Mouse (Mus musculus) adrenal gland, adult 2 months (tissue): ENCODE measurements around the gene Pdzrn3. TPM values are rescaled to one million over a fixed set of nuclear protein-coding genes. Genes with fewer than 3 reads are reported as not detected.

ENCODE experiments used
- DNase-seq: peaks from one replicate; pipeline ENCODE4 v3.0.0; 2021
- polyA plus RNA-seq: library from polyadenylated mRNA; depleted of rRNA; stranded (reverse); fragments of >200 nt; gene quantifications from 2 replicates; pipeline ENCODE4 v1.2.3, GENCODE M21; 2012
- total RNA-seq, 2 experiments: library from RNA; stranded (reverse); gene quantifications; 2 replicates each; pipeline ENCODE4 v1.2.3; 2021

Gene Pdzrn3
- total and polyA plus RNA-seq, 3 experiments = 20.4 to 31.9 (median 23.3) TPM

DNA sequence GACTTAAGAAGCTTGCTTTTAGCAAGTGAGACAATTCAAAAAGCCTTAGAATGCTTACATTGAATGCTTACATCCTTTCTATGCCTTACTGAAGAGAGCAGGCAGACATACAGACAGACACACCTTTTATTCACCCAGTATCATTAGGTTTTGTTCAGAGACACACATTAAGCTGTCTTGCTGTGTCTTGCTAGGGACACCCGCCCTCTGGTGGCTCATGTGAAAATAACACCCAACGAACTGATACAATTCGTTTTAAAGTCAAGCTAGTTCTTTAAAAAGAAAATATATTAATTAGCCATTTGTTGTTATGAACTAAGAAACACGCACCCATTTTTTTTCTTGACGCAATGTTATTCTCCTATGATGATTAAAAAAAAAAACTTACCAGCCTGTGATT, 180.1 kb downstream of the Pdzrn3 start:
- peak; percentile 64 for DNase-seq

DNA sequence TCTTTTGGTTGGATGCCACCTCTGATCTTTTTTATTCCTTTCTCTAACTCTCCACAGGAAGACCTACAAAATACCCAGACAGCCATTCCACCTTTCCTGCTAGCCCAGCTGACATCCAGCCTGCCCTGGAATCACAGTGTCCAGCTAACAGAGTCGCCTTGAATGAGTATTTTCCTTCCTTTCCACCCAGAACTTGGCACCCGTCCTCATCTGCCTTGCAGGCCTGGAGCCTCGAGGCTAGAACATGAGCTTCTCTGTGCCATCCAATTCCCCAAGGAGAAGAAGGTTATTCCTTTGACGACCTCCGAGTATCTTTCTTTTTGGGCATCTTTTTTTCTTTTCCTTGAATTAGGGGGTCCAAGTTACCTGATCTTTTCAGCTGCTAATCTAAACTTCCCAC, 181.8 kb downstream of the Pdzrn3 start:
- DNase-seq = no peak

DNA sequence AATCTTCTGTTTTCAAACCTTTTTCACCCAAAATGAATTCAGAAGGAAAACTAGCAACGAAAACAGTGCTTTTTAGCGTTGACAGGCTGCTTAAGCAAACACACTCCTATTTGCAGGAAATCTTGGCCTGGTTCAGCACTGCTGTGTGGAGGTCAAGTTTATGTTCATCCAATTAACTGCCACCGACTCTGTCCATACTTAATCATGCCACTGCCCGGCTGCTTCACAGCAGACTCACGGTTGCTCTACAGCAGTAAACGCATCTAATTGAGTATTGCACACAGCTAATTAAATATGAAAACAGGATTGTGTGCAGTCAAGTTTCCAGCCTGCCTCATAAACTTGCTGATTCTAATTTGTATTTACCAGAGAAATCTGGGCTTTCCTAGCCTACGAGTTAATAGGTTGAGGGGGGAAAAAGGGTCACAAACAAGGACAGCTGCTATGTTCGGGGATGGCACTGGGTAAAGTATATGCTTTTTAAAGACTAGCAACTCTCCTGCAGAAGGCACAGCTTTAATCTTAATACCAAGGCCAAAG, 183.2 kb downstream of the Pdzrn3 start:
- no peak for DNase-seq

DNA sequence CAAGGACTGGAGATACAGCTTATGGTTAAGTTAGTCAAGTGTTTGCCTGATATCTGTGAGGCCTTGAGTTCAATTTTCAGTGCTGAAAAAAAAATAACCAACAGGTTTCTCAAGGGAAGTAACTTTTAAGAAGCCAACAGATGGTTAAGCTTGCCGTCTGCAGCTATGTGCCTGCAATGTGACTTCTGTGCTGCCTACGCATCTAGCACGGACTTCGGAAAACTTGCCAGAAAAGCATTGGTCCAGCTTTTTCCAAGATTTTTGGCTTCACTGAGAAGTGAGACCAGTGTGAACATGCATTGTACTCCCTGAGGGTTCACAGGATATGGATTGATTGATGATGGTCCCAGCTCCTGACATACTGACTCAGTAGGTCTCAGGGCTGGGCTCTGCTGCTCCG, 186.1 kb downstream of the Pdzrn3 start:
- no peak for DNase-seq

DNA sequence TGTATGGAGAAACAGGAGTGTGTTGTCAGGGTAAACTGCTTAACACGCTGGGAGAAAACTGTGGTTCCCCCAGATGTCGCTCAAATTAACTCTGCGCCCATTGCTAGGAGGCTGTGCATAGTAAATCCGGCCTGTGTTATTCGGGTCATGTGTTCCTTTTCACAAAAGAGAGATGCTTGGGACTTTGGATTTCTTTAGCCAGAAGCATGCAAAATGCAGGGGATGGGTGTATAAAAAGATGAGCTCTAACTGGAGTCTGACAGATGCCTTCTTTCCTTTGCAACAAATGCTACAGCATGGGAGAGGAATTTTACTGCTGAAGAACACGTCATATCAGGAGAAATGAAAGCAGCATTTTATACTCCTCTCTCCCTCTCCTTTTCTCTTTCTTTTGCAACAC, 190.4 kb downstream of the Pdzrn3 start:
- DNase-seq = no peak

DNA sequence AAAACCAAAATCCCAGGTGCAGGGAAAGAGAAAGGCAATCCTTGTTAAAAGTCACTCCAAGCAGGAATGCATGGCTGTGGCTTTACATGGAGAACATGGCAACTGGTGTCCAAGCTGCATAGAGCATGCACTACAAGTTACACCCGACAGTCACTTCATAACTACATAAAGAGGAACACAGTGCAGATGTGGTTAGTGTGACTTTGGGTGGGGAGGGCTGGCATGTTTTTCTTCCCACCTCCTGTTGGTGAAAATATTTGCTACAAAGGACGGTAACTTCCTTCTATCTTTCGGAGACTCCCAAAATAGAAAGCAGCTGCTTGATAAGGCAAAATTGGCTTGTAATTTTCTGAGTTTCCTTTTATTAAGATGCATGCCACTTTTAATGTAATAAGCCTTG, 190.8 kb downstream of the Pdzrn3 start:
- no peak for DNase-seq

DNA sequence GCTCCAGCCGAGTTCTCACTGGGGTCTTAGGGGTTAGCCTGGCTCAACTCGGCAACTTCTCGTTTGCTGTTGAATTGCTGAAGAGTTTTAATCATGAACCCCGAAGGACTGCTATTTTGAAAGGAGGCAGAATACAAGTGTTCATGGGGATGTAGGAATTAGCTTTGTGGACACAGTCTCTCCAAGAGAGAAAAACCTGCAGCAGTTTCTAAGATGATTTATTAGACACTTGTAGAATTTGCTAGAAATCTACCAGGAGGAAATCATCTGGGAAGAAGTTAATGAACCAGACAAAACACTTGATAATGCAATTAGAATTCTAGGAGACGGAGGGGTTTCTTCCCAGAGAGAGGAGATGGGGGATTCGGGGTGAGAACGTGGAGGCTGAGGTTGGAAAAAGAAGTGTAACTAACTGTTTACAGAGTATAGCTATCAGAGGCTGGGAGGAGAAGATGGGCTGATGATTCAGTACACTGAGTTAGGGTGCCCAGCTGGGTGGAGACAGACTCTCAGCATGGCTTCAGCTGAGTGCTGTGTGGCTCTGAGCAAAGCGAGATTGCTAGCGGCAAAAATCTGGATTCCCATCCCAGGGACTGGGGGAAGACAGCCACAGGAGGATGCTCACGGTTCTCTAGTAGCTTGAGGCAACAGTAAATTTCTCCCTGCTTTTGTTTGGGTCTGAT, 193.5 kb downstream of the Pdzrn3 start:
- no peak for DNase-seq

DNA sequence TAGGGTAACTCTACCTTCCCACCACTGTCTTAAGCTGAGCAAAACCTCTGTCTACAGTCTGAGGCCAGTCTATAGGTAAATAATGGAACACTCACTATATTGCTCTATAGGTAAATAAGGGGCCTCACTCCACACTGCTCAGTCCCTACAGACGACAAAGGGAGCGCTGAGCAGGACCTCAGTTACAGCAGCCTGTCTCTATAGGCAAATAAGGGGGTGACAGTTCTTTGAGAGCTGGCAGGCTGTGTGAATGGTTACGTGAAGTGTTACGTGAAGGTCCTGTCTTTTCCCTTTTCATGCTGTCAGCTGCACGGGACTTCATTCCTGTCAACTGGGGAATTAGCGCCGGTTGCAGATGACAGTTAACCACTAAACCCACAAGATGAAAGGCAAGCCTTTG, 207.0 kb downstream of the Pdzrn3 start:
- no peak for DNase-seq

DNA sequence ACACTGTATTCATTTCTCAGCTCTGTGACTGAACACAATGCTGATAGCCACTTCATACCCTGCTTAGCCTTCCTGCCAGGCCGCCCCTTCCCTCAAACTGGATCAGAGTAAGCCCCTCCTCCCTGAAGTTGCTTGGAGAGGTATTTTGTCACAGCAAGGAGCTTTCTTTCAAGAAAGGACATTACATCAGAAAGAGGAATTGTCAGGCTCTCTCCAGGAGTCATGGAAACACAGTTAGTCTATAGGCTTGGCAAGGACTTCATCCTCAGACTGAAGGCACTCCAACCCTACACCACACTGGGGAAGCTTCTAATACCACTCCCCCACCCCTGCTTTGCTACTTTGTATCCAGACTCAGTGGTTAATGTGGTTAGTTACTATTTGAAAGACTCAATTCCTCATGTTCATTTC, 224.2 kb downstream of the Pdzrn3 start:
- DNase-seq = no peak

DNA sequence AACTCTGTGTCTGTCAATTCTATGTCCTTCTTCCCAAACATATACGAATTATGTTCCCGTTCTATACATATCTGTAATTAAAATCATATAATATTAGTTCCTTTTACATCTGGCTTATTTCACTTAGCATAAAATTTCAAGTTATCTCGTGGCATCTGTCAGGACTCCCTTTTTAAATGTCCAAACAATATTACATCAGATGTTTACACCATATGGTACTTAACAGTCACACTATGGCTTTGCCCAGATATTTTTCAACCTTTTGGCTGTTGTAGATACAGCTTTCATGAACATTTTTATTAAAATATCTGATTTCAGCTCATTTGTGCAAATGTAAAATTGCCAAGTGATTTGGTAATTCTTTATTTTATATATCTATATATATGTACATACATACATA, 242.3 kb downstream of the Pdzrn3 start:
- DNase-seq = no peak

DNA sequence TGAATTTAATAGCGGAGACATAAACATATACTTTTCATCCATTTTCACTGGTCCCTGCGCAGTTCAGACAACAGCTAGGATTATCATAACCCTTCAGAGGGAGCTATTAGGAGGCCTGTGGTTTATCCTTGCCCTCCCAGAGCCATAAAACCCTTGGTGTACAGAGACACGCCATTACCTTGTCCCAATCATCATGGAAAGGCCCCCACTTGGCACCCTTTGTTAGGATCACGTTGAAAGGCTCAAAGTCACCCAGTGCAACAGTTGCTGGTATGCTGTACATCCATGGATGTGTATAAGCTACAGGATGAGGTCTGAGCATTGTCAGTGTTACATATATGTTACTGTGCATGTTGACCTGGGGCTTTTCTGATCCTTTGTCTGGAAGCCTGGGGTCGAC, 252.3 kb downstream of the Pdzrn3 start:
- DNase-seq = no peak

DNA sequence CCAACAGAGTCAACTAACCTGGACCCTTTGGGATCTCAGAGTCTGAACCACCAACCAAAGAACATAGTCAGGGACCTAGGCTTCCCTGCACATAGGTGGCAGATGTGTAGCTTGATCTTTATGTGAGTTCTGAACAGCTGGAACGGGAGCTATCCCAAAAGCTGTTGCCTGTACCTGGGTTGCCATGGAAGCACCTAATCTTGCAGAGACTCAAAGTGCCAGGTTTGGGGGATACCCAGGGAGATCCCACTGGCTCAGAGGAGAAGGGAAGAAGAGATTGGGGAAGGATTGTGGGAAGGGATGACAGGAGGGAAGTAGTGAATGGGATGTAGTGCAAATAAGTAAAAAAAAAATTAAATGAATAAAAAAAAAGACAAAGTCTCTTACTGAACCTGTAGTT, 268.7 kb downstream of the Pdzrn3 start:
- DNase-seq = no peak

DNA sequence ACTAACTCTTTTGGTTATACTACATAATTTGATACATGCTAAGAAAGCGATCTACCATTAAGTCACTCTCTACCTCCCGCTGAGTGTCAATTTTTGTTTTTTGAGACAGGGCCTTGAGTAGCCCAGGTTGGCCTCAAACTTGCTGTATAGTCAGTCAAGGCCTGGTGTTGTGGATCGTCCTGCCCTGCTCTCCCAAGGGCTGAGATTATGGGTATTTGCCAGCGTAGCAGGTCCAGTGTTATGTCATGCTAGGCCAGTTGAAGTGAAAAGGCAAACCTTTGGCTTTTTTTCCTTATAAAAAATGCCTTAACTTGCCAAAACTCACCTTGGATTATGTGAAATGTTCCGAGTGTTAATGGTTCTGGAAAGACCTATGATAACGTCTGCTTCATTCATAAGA, 274.2 kb downstream of the Pdzrn3 start:
- no peak for DNase-seq

DNA sequence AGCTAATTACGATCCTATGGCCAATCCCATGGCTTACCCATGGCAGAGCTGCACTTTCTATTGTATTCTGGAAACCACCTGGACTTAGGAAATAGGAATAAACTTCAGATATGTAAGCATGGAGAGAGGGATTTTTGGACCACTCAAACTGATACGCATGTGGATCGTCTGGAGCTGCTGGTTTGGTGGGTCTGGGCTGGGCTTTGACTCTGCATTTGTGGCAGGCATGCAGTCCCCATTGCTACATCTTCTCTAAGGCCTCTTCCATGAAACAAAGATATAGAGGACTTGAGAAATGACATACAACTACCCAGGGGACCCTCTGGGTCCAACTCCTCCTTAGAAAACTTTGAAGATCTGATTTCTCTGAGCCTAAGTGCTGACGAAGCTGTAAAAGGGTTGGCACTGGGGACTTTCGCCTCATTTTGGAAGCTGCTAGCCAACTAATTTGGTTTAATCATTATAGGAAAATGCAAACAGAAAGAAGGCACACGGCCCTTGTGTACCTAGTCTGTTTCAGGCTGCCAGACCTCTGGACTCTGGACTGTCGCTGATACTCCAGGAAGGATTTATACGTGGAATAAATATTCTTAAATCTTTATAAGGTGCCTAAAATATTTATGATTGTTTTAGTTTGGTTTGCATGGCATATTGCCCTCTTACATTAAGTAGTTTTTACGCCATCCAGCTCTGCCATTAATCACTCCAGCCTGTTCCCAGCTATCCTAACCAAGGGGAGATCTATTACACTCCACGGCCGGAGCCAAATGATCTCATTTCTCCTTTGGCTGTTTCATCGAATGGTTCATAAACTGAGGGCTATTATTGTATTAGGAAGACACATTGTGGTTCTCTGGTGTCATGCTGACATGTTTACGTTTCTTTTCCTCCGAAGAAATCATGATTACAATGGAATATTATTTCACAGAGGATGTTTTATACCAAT, 275.7 kb downstream of the Pdzrn3 start:
- DNase-seq = no peak
